Mouse (Mus musculus) midbrain, embryonic 12.5 days (tissue): ENCODE measurements at regions not wholly inside any gene's neighbourhood (a gene's known extent, or its start where the extent isn't known, plus 50 kb on each side); places are given as distances from the start of the nearest gene placed in this dataset.

Experiments
- ATAC-seq: fragments of 200-750 bp; cut with Nextera tagmentation; 2 replicates; pipeline ENCODE4 v1.8.0; 2017; ENCODE audit warnings: low read depth, moderate TSS enrichment, moderate library complexity; ENCODE audit not compliant: low FRiP score
- H3K27ac ChIP-seq: fragments of 300-500 bp; sonication (generic); replicated peaks from 2 replicates; pipeline ENCODE4 v1.5.1; 2016; ENCODE audit warnings: mild to moderate bottlenecking
- H3K27me3 ChIP-seq: fragments of 300-500 bp; sonication (generic); 2 replicates; pipeline ENCODE4 v1.6.1; 2016; ENCODE audit warnings: mild to moderate bottlenecking
- H3K36me3 ChIP-seq: fragments of 300-500 bp; sonication (generic); 2 replicates; pipeline ENCODE4 v1.6.1; 2016
- H3K4me1 ChIP-seq: fragments of 300-500 bp; sonication (generic); 2 replicates; pipeline ENCODE4 v1.6.1; 2016
- H3K4me2 ChIP-seq: fragments of 300-500 bp; sonication (generic); replicated peaks from 2 replicates; pipeline ENCODE4 v1.6.1; 2016; ENCODE audit warnings: mild to moderate bottlenecking, moderate library complexity
- H3K4me3 ChIP-seq: fragments of 300-500 bp; sonication (generic); 2 replicates; pipeline ENCODE4 v1.5.1; 2016; ENCODE audit warnings: mild to moderate bottlenecking
- H3K9ac ChIP-seq: fragments of 300-500 bp; sonication (generic); replicated peaks from 2 replicates; pipeline ENCODE4 v1.6.1; 2016; ENCODE audit warnings: mild to moderate bottlenecking, moderate library complexity
- H3K9me3 ChIP-seq: fragments of 300-500 bp; sonication (generic); 2 replicates; pipeline ENCODE4 v1.6.1; 2016; ENCODE audit warnings: mild to moderate bottlenecking
- WGBS: fragments of 180-500 bp; shearing (Covaris S2); methylation state at CpG from one replicate; pipeline ENCODE4 v1.1.7; 2016; 5-methylcytosine and 5-hydroxymethylcytosine counted together

DNA sequence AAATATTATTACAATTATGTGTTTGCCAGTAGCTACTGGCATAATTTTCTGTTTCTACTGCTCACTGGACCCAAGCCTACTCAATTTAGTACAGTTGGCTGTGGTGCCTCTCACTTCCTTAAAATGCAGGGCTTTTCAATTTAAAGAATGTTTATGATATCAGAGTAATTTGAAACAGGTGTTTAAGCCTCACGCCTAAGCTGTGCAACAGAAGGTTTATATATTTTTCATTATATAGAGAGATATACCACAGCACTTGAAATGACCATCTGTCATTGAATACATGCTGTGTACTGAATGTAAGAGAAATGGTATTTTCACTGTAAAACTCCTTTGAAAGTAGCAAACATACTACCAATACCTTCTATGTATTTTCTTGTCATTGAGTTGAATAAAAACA is 376.8 kb downstream of the Otol1 start:
- ATAC-seq = no peak
- WGBS = 71% methylated on average over 1 of the region's 1 CpGs
- no peak overlapping the region for H3K9ac ChIP-seq
- H3K4me3 ChIP-seq = no peak overlapping the region
- no peak overlapping the region for H3K27ac ChIP-seq
- H3K9me3 ChIP-seq = no peaks in the 10 kb centered on the region
- H3K4me1 ChIP-seq = no peaks in the 10 kb centered on the region
- no peaks in the 10 kb centered on the region for H3K27me3 ChIP-seq
- no peaks in the 10 kb centered on the region for H3K36me3 ChIP-seq
- no peak overlapping the region for H3K4me2 ChIP-seq

DNA sequence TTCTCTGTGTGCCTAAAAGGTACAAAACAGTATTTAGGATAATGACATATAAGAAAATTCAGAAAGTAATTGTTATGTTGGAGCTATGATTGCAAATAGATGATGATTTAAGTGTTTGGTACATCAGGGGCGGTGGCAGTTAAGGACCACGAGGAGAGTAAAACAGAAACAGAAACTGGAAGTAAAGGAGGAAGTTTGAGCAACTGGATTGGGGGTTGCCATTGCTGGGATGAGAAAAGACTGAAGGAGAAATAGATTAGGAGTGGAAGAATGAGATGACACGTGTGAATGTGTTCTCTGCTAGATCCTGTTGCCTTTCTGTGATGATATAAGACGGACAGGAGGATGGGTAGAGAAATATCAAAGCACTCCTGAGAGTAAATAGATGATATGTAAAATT is 378.5 kb downstream of the Otol1 start:
- Histone ChIP-seq H3K36me3 (no peaks in the 10 kb centered on the region), H3K27ac (no peak overlapping the region), H3K4me3 (no peak overlapping the region), H3K9me3 (no peaks in the 10 kb centered on the region), H3K4me2 (no peak overlapping the region), H3K27me3 (no peaks in the 10 kb centered on the region), H3K4me1 (no peaks in the 10 kb centered on the region), H3K9ac (no peak overlapping the region)
- 77% methylated on average over 4 of the region's 4 CpGs for WGBS
- no peak for ATAC-seq

DNA sequence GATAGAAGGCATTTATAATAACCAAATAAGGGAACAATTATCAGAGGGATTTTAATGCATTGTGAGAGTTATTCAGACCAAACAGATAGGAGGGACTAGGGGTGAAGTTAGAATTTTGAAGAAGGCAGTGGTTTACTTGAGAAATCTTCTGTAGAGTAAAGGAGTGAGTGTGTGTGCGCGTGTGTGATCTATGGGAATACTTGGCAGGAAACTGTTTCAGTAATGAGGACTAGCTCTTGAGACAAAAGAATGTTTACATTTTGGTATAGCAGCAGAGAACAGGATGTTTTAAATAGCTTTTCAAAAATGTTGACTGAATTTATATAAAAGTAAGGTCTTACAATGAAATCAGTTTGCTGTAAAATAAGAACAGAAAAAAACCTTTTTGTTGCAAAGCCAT is 393.8 kb downstream of the Otol1 start:
- 91% methylated on average over 2 of the region's 2 CpGs for WGBS
- H3K4me1 ChIP-seq = no peaks in the 10 kb centered on the region
- ATAC-seq = no peak

DNA sequence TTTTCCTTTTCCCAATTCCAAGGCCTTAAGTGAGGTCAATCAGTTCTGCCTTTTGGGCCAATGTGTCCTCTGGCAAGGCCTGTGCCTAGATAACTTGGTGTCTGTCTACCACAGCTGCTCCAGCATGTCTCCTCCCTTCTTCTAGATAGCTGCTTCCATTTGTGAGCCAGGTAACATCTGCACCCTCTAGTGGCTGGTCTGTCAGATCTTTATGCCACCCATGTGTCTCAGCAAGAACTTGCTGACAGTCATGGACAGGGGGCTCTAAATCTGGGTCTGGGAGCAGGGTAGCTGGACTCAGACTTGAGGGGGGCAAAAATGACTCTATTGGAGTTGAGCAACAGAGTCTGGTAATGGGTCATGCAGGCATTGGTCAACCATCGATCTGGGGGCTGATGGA is 399.2 kb downstream of the Otol1 start:
- Histone ChIP-seq H3K9me3 (no peaks in the 10 kb centered on the region), H3K4me1 (no peaks in the 10 kb centered on the region), H3K36me3 (no peaks in the 10 kb centered on the region), H3K4me3 (no peak overlapping the region), H3K9ac (no peak overlapping the region), H3K27ac (no peak overlapping the region), H3K4me2 (no peak overlapping the region), H3K27me3 (no peaks in the 10 kb centered on the region)
- ATAC-seq = no peak
- WGBS = 90% methylated on average over 1 of the region's 1 CpGs

More for the DNA sequence above, 393.8 kb downstream of the Otol1 start:
- Histone ChIP-seq H3K27me3 (no peaks in the 10 kb centered on the region), H3K9me3 (no peaks in the 10 kb centered on the region), H3K27ac (no peak overlapping the region), H3K4me3 (no peak overlapping the region), H3K9ac (no peak overlapping the region), H3K4me2 (no peak overlapping the region), H3K36me3 (no peaks in the 10 kb centered on the region)

DNA sequence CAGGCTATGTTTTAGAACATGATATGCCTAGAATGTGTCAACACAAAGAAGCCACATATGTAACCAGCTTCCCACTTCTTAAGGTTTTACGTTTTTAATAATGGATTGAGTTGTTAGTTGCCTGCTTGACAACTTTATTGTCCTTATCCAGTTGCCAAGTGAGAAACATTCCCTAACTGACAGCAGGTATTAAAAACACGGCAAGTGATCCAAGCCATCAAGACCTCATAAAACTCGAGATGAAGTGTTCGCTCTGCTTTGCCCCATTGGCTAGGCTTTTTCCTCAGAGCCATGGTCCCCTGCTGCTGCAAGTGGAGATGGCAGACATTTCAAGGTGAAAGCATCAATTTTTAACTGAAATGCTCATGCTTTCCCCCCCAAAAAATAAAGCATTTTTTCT is 410.9 kb downstream of the Otol1 start:
- no peaks in the 10 kb centered on the region for H3K27me3 ChIP-seq
- H3K4me2 ChIP-seq = no peak overlapping the region
- WGBS = 73% methylated on average over 4 of the region's 4 CpGs
- no peak for ATAC-seq
- H3K36me3 ChIP-seq = no peaks in the 10 kb centered on the region
- no peak overlapping the region for H3K4me3 ChIP-seq
- H3K9me3 ChIP-seq = no peaks in the 10 kb centered on the region
- H3K4me1 ChIP-seq = no peaks in the 10 kb centered on the region
- no peak overlapping the region for H3K27ac ChIP-seq
- H3K9ac ChIP-seq = no peak overlapping the region

DNA sequence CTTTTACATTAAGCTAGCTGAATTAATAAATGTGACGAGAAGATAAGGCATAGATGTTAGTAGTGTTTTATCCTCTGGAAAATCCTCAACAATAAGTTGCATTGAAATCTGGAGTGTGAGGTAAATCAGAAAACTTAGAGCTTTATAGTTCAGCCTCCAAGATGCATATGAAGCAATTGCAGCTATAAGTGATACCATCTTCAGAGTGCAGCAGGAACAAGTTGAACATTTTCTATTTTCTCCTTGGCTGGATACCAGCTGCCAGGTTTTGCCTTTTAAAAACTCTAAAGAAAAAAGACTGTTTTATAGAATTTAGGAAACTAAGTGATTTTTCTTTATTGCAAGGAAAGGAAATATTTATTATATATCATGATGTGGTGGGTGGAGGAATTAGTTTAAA is 414.6 kb downstream of the Otol1 start:
- Histone ChIP-seq H3K27me3 (no peaks in the 10 kb centered on the region), H3K4me2 (no peak overlapping the region), H3K9me3 (no peaks in the 10 kb centered on the region), H3K4me1 (no peaks in the 10 kb centered on the region), H3K4me3 (no peak overlapping the region), H3K9ac (no peak overlapping the region), H3K36me3 (no peaks in the 10 kb centered on the region), H3K27ac (no peak overlapping the region)
- ATAC-seq = no peak
- 87% methylated on average over 1 of the region's 1 CpGs for WGBS

DNA sequence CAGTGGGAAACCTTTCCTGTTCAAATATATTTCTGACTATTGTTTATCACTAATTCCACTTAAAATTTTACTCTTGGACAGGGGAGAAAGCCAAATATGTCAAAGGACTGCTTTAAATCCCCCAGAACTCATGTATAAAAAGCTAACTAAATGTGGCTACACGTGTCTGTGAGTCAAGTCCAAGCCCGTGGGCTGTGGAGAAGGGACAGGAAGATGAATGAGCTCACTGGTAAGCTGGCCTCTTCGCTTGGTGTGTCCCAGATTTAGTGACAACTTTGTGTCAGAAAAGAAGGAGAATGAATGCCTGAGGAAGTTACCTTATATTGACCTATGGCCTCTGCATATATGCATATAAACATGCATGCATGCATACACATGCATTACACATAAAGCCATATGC is 415.3 kb downstream of the Otol1 start:
- Histone ChIP-seq H3K36me3 (no peaks in the 10 kb centered on the region), H3K4me3 (no peak overlapping the region)

DNA sequence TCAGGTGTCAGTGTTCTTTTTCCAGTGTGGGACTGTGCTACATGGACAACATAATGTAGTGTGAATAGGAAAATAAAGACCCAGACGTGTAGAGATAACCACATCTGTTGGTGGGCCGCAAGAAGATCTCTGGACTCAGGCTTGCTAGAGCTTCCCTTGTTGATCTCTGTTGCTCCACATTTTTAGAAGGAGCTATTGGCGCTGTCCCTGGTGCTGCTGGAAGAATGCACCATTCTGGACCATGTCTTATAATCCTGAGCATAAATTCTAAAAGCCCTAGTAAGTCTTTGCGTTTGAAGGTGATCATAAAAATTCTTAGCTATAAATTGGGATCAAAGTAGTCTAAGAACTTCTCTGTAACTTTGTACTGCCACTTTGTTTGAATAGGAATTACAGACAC is 429.3 kb downstream of the Otol1 start:
- Histone ChIP-seq H3K4me2 (no peak overlapping the region), H3K4me3 (no peak overlapping the region), H3K36me3 (no peaks in the 10 kb centered on the region), H3K27ac (no peak overlapping the region), H3K4me1 (no peaks in the 10 kb centered on the region), H3K27me3 (no peaks in the 10 kb centered on the region), H3K9me3 (no peaks in the 10 kb centered on the region), H3K9ac (no peak overlapping the region)
- 72% methylated on average over 4 of the region's 4 CpGs for WGBS
- no peak for ATAC-seq

More for the DNA sequence above, 415.3 kb downstream of the Otol1 start:
- ATAC-seq = no peak
- H3K27me3 ChIP-seq = no peaks in the 10 kb centered on the region
- H3K9me3 ChIP-seq = no peaks in the 10 kb centered on the region
- H3K4me2 ChIP-seq = no peak overlapping the region
- no peaks in the 10 kb centered on the region for H3K4me1 ChIP-seq
- no peak overlapping the region for H3K27ac ChIP-seq
- WGBS = 83% methylated on average over 3 of the region's 3 CpGs
- H3K9ac ChIP-seq = no peak overlapping the region

DNA sequence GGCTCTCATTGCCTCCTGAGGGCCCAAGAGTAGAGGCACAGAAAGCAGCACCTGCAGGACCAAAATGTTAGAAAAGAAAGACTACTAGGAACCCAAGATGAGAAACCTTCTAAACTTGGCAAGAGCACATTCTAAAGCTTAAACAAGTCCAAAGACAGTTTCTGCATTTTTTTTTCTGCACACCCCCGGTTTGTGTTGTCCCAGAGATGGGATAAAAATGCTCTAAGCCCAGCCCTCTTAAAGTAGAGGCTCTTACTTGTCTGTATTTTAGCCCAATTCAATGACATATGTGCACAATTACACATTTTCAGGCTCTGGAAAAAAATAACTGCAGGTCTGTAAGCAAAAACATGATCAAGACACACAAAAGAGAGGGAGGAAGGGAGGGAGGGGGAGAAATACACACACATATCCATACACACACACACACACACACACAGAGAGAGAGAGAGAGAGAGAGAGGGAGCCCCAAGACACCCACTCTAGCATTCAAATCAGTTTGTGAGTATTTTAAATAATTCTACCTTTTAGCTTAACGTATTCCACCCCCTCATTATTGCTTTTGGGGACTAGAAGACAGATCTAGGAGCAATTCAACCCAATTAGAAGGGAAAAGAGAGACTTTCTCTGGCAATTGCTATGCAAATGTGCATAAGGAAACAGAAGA is 449.9 kb downstream of the Otol1 start:
- Histone ChIP-seq H3K4me1 (no peaks in the 10 kb centered on the region), H3K36me3 (no peaks in the 10 kb centered on the region), H3K4me2 (no peak overlapping the region), H3K4me3 (no peak overlapping the region), H3K27me3 (no peaks in the 10 kb centered on the region), H3K27ac (no peak overlapping the region), H3K9me3 (no peaks in the 10 kb centered on the region), H3K9ac (no peak overlapping the region)
- WGBS = 52% methylated on average over 2 of the region's 2 CpGs
- no peak for ATAC-seq

DNA sequence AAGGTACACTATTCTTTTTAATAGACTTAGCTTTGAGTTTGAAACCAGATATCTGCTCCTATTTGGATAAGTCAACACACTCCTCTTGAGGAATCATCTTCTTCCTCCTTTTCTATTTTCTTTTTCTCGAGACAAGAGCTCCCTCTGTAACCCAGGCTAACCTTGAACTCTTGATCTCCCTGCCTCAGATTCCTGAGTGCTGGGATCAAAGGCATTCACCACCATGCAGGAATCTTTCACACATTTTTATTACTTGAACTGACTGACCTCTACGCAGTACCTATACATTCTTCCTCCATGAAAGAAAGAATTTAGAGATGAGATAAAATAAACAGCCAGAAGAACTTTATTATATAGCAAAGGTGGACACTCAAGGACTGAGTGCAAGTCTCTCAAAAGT is 453.4 kb downstream of the Otol1 start:
- Histone ChIP-seq H3K36me3 (no peaks in the 10 kb centered on the region), H3K4me1 (no peaks in the 10 kb centered on the region), H3K9ac (no peak overlapping the region), H3K9me3 (no peaks in the 10 kb centered on the region), H3K4me2 (no peak overlapping the region), H3K27ac (no peak overlapping the region), H3K27me3 (no peaks in the 10 kb centered on the region), H3K4me3 (no peak overlapping the region)
- ATAC-seq = no peak
- 72% methylated on average over 2 of the region's 2 CpGs for WGBS

DNA sequence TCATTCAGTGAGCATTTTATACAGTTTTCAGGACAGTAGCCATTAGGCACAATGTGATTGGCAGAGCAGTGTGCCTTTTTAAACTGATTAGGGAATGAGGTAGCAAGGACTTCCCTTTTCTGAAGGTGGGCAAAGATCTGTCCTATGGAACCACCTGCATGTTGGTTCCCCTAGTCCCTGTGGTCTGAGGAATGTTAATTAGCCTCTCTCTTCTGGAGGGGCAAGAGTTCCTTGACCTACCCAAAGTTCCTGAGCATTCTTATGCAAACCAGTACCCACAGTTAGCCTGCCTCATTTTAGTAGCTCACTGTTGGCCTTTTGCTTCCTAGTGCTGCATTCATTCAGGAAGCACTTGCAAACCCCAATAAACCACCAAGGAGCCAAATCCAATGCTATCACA is 455.8 kb downstream of the Otol1 start:
- ATAC-seq = no peak
- Histone ChIP-seq H3K4me2 (no peak overlapping the region), H3K4me1 (no peaks in the 10 kb centered on the region), H3K9ac (no peak overlapping the region), H3K4me3 (no peak overlapping the region), H3K36me3 (no peaks in the 10 kb centered on the region), H3K27me3 (no peaks in the 10 kb centered on the region), H3K9me3 (no peaks in the 10 kb centered on the region), H3K27ac (no peak overlapping the region)

DNA sequence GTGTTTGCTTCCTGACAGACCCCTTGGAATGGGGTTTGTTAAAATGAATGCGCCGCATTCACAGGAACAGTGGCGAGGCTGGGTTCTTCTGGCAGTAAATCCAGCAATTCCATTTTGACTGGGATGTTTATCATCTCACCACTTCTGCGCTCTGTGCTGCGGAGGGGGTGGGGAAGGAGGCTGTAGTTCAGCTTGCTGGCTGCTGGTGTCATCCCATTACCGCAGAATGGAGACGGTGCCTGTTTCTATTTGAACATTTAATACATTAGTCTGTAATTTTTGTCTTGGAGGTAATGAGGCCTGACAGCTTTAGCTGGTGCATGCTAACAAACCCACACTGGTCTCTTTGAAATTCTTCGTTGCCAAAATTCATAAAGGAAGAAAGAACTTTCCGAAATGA is 475.1 kb downstream of the Otol1 start:
- Histone ChIP-seq H3K4me1 (peaks cover 4% of the 10 kb centered on the region; the same call in 1 of the 2 replicates), H3K36me3 (no peaks in the 10 kb centered on the region), H3K4me3 (no peak overlapping the region), H3K9ac (no peak overlapping the region), H3K27me3 (no peaks in the 10 kb centered on the region), H3K9me3 (no peaks in the 10 kb centered on the region), H3K4me2 (no peak overlapping the region), H3K27ac (no peak overlapping the region)
- peak; percentile 89 for ATAC-seq
- WGBS = 51% methylated on average over 9 of the region's 9 CpGs

DNA sequence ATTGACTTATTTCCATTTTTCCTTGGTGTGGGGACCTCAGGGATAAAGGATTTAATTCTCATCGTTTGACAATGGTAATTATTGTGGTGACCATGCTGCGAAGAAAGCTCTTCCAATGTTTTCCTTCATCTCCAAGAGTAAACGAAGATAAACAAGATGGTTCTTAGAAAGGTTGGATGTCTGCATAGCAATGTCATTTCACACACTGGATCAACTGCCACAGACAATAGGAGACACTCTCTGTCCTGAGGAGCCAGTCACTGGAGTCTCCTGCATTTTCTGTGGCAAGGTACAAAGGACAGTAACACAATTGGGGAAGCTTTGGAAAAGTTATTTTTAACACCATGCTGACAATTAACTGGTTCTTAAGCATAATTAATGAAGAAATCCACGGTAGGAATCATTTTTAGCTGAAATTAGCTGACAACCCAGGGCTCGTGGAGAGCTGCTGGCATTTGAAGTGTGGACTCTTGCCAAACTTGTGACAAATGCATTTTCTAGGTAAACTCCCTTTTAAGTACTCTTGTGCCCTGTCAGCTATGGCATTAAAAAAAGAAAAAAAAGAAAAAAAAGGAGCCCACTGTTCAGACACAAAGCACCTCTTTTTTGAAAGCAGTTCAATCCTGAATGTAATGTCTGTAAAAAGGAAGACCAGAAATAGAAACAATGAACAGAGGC is 475.8 kb downstream of the Otol1 start:
- peaks cover 4% of the 10 kb centered on the region; the same call in 1 of the 2 replicates for H3K4me1 ChIP-seq
- H3K9me3 ChIP-seq = no peaks in the 10 kb centered on the region
- no peak overlapping the region for H3K9ac ChIP-seq
- H3K36me3 ChIP-seq = no peaks in the 10 kb centered on the region
- no peaks in the 10 kb centered on the region for H3K27me3 ChIP-seq
- 65% methylated on average over 5 of the region's 5 CpGs for WGBS
- no peak overlapping the region for H3K4me3 ChIP-seq
- no peak; the same call in 1 of the 2 replicates for ATAC-seq
- no peak overlapping the region for H3K4me2 ChIP-seq
- no peak overlapping the region for H3K27ac ChIP-seq
